Mouse (Mus musculus) liver, embryonic 12.5 days (tissue): ENCODE results near the gene Kansl3. TPM values are rescaled to one million over a fixed set of nuclear protein-coding genes. Genes with fewer than 3 reads are reported as not detected.

Source experiments
- ATAC-seq: fragments of 200-750 bp; cut with Nextera tagmentation; 2 replicates; pipeline ENCODE4 v1.8.0; 2017; ENCODE audit warnings: moderate number of reproducible peaks, mild to moderate bottlenecking, moderate library complexity
- H3K27ac ChIP-seq: fragments of 300-500 bp; sonication (generic); 2 replicates; pipeline ENCODE4 v1.5.1; 2016; ENCODE audit warnings: mild to moderate bottlenecking
- H3K27me3 ChIP-seq: fragments of 300-500 bp; sonication (generic); replicated peaks from 2 replicates; pipeline ENCODE4 v1.6.1; 2016; ENCODE audit warnings: mild to moderate bottlenecking, moderate library complexity
- H3K36me3 ChIP-seq: fragments of 300-500 bp; sonication (generic); 2 replicates; pipeline ENCODE4 v1.6.1; 2016; ENCODE audit warnings: mild to moderate bottlenecking, moderate library complexity
- H3K4me1 ChIP-seq: fragments of 300-500 bp; sonication (generic); 2 replicates; pipeline ENCODE4 v1.6.1; 2016
- H3K4me2 ChIP-seq: fragments of 300-500 bp; sonication (generic); 2 replicates; pipeline ENCODE4 v1.6.1; 2016; ENCODE audit warnings: mild to moderate bottlenecking, moderate library complexity
- H3K4me3 ChIP-seq: fragments of 300-500 bp; sonication (generic); 2 replicates; pipeline ENCODE4 v1.5.1; 2016; ENCODE audit warnings: mild to moderate bottlenecking, moderate library complexity
- H3K9ac ChIP-seq: fragments of 300-500 bp; sonication (generic); 2 replicates; pipeline ENCODE4 v1.6.1; 2016; ENCODE audit warnings: mild to moderate bottlenecking, moderate library complexity
- H3K9me3 ChIP-seq: fragments of 300-500 bp; sonication (generic); replicated peaks from 2 replicates; pipeline ENCODE4 v1.6.1; 2016; ENCODE audit warnings: mild to moderate bottlenecking, moderate library complexity
- WGBS: fragments of 180-500 bp; shearing (Covaris S2); methylation state at CpG from one replicate; pipeline ENCODE4 v1.1.7; 2016; ENCODE audit not compliant: insufficient replicate concordance; 5-methylcytosine and 5-hydroxymethylcytosine counted together
- polyA plus RNA-seq: library from polyadenylated mRNA; unstranded; fragments of >200 nt; fragmentation: Nextera tagmentation; extraction: Ambion mirVana; gene quantifications from 2 replicates; pipeline ENCODE4 v1.2.1, GENCODE M21; 2016

The Kansl3 gene
- polyA plus RNA-seq, 1 experiment from 2014 or later: 20.3 TPM

DNA sequence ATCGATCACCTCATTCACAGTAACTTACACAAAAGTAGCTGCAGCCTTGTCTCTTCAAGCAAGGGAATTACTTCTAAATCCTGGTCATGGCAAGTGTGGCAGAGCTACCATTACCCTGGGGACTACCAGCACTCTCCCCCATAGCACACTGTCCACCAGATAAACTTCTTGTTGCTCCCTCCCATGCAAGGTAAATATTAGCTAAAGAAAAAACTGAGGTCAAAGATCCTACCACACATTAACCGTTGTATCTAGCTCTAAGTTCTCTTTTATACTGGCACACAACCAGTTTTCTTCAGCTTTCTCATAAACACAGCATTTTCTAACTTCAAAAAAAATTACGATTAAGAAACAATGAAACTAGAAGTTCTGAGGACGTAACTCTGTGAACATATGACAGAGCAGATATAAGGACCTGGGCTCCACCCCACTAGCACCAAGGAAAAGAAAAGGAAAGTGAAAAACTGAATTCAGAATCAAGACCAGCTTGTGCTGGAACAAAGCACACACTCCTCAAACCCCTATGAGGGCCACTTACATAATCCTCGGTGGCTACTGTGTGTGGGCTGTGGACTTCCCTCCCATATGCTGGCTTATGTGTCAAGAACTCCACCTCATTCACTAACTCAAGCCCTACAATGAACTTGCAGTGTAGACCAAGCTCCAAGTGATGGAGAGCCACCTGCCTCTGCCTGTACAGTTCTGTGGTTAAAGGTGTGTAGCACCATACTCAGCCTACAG, 11.9 kb downstream of the Kansl3 start:
- H3K27ac ChIP-seq: 0 out of 2 replicates have a peak overlapping the region, but pooled peaks have one; percentile 21
- H3K4me1 ChIP-seq: 0 out of 2 replicates have a peak, but pooled peaks cover 3% of the 10 kb centered on the region
- no peaks in the 10 kb centered on the region for H3K9me3 ChIP-seq
- 80% methylated on average over 5 of the region's 5 CpGs for WGBS
- H3K27me3 ChIP-seq: no peaks in the 10 kb centered on the region
- 0 out of 2 replicates have a peak, but pooled peaks have one; percentile 32 for ATAC-seq
- peaks cover 92% of the 10 kb centered on the region for H3K36me3 ChIP-seq
- H3K4me2 ChIP-seq: no peak overlapping the region
- no peak overlapping the region for H3K9ac ChIP-seq
- no peak overlapping the region for H3K4me3 ChIP-seq

GRCm38 (mm10) chr1:36352351-36352750, 16.6 kb downstream of the Kansl3 start:
- Histone ChIP-seq H3K4me3 (no peak overlapping the region), H3K27ac (no peak overlapping the region), H3K4me2 (no peak overlapping the region), H3K36me3 (peaks cover 98% of the 10 kb centered on the region), H3K9me3 (no peaks in the 10 kb centered on the region), H3K27me3 (no peaks in the 10 kb centered on the region), H3K9ac (no peak overlapping the region), H3K4me1 (0 out of 2 replicates have a peak, but pooled peaks cover 3% of the 10 kb centered on the region)
- WGBS: 82% methylated on average over 4 of the region's 4 CpGs
- ATAC-seq: no peak

DNA sequence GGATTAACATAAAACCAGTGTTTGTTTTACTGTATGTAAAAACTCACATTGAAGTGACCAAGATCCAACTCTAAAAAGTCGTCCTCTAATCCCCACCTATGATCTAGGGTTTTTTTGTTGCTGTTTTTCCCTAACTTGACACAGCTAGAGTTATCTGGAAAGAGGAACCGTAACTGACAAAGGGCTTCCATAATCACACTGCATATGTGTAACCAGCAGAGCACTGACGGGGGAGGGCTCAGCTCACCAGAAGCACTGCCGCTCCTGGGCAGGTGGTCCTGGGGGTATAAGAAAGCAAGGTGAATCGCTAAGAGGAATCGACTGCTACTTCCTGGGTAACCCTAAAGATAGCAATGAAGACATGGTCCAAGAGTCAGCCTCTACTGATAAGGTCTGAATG, 26.4 kb downstream of the Kansl3 start:
- H3K36me3 ChIP-seq: peaks cover 99% of the 10 kb centered on the region
- H3K9ac ChIP-seq: no peak overlapping the region
- H3K27me3 ChIP-seq: no peaks in the 10 kb centered on the region
- no peak overlapping the region for H3K4me3 ChIP-seq
- no peak overlapping the region for H3K27ac ChIP-seq
- H3K4me2 ChIP-seq: no peak overlapping the region
- no peaks in the 10 kb centered on the region for H3K4me1 ChIP-seq
- 76% methylated on average over 6 of the region's 6 CpGs for WGBS
- no peaks in the 10 kb centered on the region for H3K9me3 ChIP-seq
- no peak for ATAC-seq

DNA sequence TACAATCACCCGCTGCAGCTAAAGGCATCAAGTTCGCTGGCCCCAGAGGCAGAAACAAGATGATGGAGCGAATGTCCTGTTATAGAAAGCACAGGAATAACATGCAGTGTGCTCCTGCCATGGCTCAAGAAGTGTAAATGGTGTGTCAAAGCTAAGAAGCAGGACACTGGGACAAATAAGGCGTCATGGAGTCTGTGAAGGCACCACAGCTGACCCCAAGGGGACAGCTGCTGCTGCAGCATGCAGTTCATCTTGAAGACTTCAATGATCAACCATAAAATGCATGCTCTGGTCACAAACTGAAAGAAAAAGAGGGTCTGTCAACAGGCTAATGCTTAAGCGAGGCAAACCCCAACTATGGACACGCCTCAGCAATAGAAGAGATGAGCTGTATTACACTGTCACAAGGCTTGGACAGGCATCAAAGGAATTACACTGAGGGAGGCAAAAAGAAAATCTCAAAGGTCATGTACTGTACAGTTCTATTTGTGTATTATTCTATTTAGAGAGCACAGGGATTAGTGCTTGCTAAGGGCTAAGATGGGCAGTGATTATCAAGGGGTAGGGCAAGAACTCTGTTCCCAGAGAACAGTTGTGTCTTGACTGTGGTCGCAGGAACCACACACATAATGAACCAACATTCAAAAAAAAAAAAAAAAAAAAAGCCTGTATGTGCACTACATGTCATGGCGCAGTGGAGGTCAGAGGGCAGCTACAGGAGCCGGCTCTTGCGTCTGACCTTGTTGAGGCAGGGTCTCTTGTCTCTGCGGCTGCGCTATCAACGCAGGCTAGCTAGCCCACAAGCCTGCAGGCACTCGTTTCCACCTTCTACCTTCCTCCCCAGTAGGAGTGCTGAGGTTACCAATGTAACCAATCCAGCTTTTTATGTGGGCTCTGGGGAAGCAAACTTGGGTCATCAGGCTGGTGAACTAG, 35.8 kb downstream of the Kansl3 start:
- H3K4me1 ChIP-seq: no peaks in the 10 kb centered on the region

GRCm38 (mm10) chr1:36331743-36332142, 37.2 kb downstream of the Kansl3 start:
- Histone ChIP-seq H3K9ac (no peak overlapping the region), H3K4me2 (no peak overlapping the region), H3K36me3 (peaks cover 36% of the 10 kb centered on the region), H3K9me3 (no peaks in the 10 kb centered on the region), H3K27ac (no peak overlapping the region), H3K27me3 (no peaks in the 10 kb centered on the region), H3K4me3 (no peak overlapping the region), H3K4me1 (no peaks in the 10 kb centered on the region)
- no peak for ATAC-seq
- 61% methylated on average over 6 of the region's 6 CpGs for WGBS

More for the DNA sequence above, 35.8 kb downstream of the Kansl3 start:
- H3K27me3 ChIP-seq: no peaks in the 10 kb centered on the region
- no peak for ATAC-seq
- H3K4me2 ChIP-seq: no peak overlapping the region
- H3K36me3 ChIP-seq: peaks cover 51% of the 10 kb centered on the region
- H3K4me3 ChIP-seq: no peak overlapping the region
- no peaks in the 10 kb centered on the region for H3K9me3 ChIP-seq
- no peak overlapping the region for H3K9ac ChIP-seq
- WGBS: 81% methylated on average over 14 of the region's 14 CpGs
- no peak overlapping the region for H3K27ac ChIP-seq

- Histone ChIP-seq H3K27me3 (no peaks in the 10 kb centered on the region), H3K4me2 (no peak overlapping the region), H3K4me1 (no peaks in the 10 kb centered on the region), H3K9ac (no peak overlapping the region), H3K4me3 (no peak overlapping the region), H3K36me3 (peaks cover 11% of the 10 kb centered on the region; the same call in 1 of the 2 replicates), H3K27ac (no peak overlapping the region), H3K9me3 (no peaks in the 10 kb centered on the region)
- 65% methylated on average over 2 of the region's 2 CpGs for WGBS
- ATAC-seq: no peak
Observed at GRCm38 (mm10) chr1:36326815-36327214, 42.2 kb downstream of the Kansl3 start.

GRCm38 (mm10) chr1:36325900-36326321, 43.1 kb downstream of the Kansl3 start:
- 79% methylated on average over 2 of the region's 2 CpGs for WGBS
- Histone ChIP-seq H3K27ac (no peak overlapping the region), H3K9me3 (no peaks in the 10 kb centered on the region), H3K4me3 (no peak overlapping the region), H3K4me1 (no peaks in the 10 kb centered on the region), H3K27me3 (no peaks in the 10 kb centered on the region), H3K9ac (no peak overlapping the region), H3K36me3 (peaks cover 9% of the 10 kb centered on the region; the same call in 1 of the 2 replicates), H3K4me2 (no peak overlapping the region)
- ATAC-seq: no peak

- 47% methylated on average over 8 of the region's 8 CpGs for WGBS
Observed at GRCm38 (mm10) chr1:36323746-36324448, 45.1 kb downstream of the Kansl3 start.

DNA sequence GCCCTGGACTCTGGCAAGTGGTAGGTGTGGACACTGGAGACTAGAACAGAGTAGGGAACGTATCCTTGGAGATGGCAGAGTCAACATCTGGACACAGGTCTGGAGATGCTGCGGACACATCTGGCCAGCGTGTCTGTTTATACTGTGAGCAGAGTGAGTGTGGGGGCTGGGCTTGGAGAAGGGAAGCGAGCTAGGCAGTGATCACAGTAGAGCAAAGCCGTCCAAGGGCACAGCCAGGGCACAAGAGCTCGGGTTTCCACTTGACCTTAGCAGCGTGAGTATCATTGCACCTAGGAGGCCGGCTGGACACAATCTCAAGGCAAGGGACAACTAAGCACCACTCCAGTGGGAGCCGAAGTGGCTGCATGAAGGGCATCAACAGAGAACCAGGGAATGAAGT, 45.9 kb downstream of the Kansl3 start:
- no peak for ATAC-seq
- H3K27me3 ChIP-seq: no peaks in the 10 kb centered on the region
- H3K36me3 ChIP-seq: 0 out of 2 replicates have a peak, but pooled peaks cover 3% of the 10 kb centered on the region
- H3K4me3 ChIP-seq: no peak overlapping the region
- H3K9ac ChIP-seq: no peak overlapping the region
- no peak overlapping the region for H3K4me2 ChIP-seq
- H3K4me1 ChIP-seq: no peaks in the 10 kb centered on the region
- no peaks in the 10 kb centered on the region for H3K9me3 ChIP-seq
- WGBS: 59% methylated on average over 9 of the region's 9 CpGs
- no peak overlapping the region for H3K27ac ChIP-seq

More at GRCm38 (mm10) chr1:36323746-36324448, 45.1 kb downstream of the Kansl3 start:
- Histone ChIP-seq H3K4me3 (no peak overlapping the region), H3K9me3 (no peaks in the 10 kb centered on the region), H3K36me3 (0 out of 2 replicates have a peak, but pooled peaks cover 3% of the 10 kb centered on the region), H3K27ac (no peak overlapping the region), H3K4me2 (no peak overlapping the region), H3K4me1 (no peaks in the 10 kb centered on the region), H3K9ac (no peak overlapping the region), H3K27me3 (no peaks in the 10 kb centered on the region)
- 0 out of 2 replicates have a peak, but pooled peaks have one; percentile 38 for ATAC-seq

DNA sequence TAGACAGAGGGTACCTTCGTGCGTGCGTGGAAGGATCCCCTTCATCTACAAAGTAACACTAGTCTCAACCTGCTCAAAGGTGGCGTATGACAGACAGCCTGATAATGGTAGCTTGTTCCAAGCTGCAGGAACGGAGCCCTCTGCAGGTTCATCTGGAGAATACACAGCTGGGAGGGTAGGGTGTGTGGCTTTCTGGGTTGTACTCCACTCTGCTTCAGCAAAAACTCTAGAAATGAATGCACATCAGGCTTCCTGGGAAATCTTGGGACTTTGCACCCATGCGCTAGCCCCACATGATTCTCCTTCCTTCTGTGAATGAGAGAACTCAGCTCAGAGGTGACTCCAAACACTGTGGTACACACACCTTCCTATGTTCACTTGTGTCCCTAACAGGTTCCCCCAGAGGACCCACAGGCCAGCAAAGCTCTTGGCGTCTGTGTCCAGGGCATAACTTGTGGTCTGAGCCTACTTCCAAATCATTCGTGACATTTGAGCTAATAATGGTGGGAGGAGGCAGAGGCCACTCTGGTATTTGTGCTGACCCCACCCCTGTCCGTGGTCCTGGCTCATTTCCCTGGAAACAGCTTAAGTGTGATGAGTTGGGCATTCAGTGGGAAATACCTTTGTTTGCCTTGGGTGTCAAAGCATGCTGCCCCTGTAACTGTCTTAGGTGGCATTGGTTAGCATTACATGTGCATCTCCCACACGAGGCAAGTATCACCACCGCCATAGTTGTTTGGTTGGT, 47.0 kb downstream of the Kansl3 start:
- H3K9me3 ChIP-seq: no peaks in the 10 kb centered on the region
- no peak for ATAC-seq

GRCm38 (mm10) chr1:36321164-36321563, 47.8 kb downstream of the Kansl3 start:
- Histone ChIP-seq H3K27me3 (no peaks in the 10 kb centered on the region), H3K4me3 (no peak overlapping the region), H3K9me3 (no peaks in the 10 kb centered on the region), H3K4me2 (no peak overlapping the region), H3K27ac (no peak overlapping the region), H3K4me1 (no peaks in the 10 kb centered on the region), H3K36me3 (0 out of 2 replicates have a peak, but pooled peaks cover 3% of the 10 kb centered on the region), H3K9ac (no peak overlapping the region)
- ATAC-seq: no peak
- 70% methylated on average over 2 of the region's 2 CpGs for WGBS

More for the DNA sequence above, 47.0 kb downstream of the Kansl3 start:
- Histone ChIP-seq H3K9ac (no peak overlapping the region), H3K4me1 (no peaks in the 10 kb centered on the region), H3K4me2 (no peak overlapping the region), H3K27me3 (no peaks in the 10 kb centered on the region), H3K4me3 (no peak overlapping the region), H3K36me3 (0 out of 2 replicates have a peak, but pooled peaks cover 3% of the 10 kb centered on the region), H3K27ac (no peak overlapping the region)
- 65% methylated on average over 11 of the region's 11 CpGs for WGBS
